Mouse (Mus musculus): ENCODE measurements around the gene Hnrnpll. TPM values are rescaled to one million over a fixed set of nuclear protein-coding genes. Genes with fewer than 3 reads are reported as not detected.

The Hnrnpll gene
- total RNA-seq, 2 experiments from 2014 or later: 51.1 to 57.8 TPM

- DNase-seq: no peak
These were observed 66.9 kb downstream of the Hnrnpll start for GRCm38 (mm10) chr17:79995091-79995691.

- DNase-seq: no peak
These were observed 70.0 kb downstream of the Hnrnpll start for GRCm38 (mm10) chr17:79992114-79992513.

- no peak for DNase-seq
These were observed 70.8 kb downstream of the Hnrnpll start for GRCm38 (mm10) chr17:79991166-79991958.

- DNase-seq: no peak
These were observed 72.0 kb downstream of the Hnrnpll start for GRCm38 (mm10) chr17:79990161-79990560.

- DNase-seq: no peak
These were observed 77.7 kb downstream of the Hnrnpll start for GRCm38 (mm10) chr17:79984450-79984849.

GRCm38 (mm10) chr17:79982955-79983529 lies 79.1 kb downstream of the Hnrnpll start:
- DNase-seq: no peak

GRCm38 (mm10) chr17:79982548-79982947 lies 79.6 kb downstream of the Hnrnpll start:
- no peak for DNase-seq

- DNase-seq: no peak
These were observed 80.2 kb downstream of the Hnrnpll start for GRCm38 (mm10) chr17:79981758-79982481.

GRCm38 (mm10) chr17:79981348-79981747 lies 80.8 kb downstream of the Hnrnpll start:
- DNase-seq: no peak

GRCm38 (mm10) chr17:79980421-79981120 lies 81.6 kb downstream of the Hnrnpll start:
- no peak for DNase-seq

Other genes starting within 250 kb of the Hnrnpll start
- 10 to 100 TPM; 32.5 to 33.8 TPM for gene Atl2, start 166.2 kb downstream of the Hnrnpll start, total RNA-seq (2021)
- 1 to 10 TPM; 6.9 to 9.1 TPM for gene Galm, start 65.1 kb upstream of the Hnrnpll start, total RNA-seq (2021)
- gene Srsf7, start 145.0 kb upstream of the Hnrnpll start, total RNA-seq (2021): 100 to 1,000 TPM; 104 to 109 TPM
- not detected for gene Ttc39d, start 145.1 kb upstream of the Hnrnpll start, total RNA-seq (2021)
- 1 to 10 TPM; 6.1 to 7.8 TPM for gene Gemin6, start 162.1 kb upstream of the Hnrnpll start, total RNA-seq (2021)
- 10 to 100 TPM; 13.3 to 15.6 TPM for gene Morn2, start 227.9 kb upstream of the Hnrnpll start, total RNA-seq (2021)
- 1 to 10 TPM; 9.2 to 9.3 TPM for gene Dhx57, start 228.1 kb upstream of the Hnrnpll start, total RNA-seq (2021)
- gene Arhgef33, start 245.1 kb upstream of the Hnrnpll start, total RNA-seq (2021): 1 to 10 TPM; 1.1 to 1.5 TPM